Comparison of ENCODE assay signal across 8 mouse cellular contexts in the genomic region with DNA sequence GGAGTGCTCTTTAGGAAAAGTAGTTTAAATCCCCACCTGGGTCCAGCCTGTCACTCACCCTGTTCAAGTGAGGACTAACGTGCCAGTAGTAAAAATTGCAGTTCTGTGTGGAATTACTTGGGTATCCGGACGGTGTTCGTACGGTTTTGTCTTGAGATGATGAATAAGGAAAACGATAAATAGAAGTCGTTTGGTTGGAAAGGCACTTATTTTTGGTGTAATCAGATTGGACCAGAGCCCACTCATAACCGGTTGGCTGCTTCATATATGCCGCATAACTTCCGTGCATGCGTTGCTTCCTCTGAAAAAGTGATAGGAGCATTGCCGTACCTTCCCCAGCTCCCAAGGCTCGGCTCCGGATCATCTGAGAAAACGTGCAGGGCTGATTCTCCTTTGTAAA. TPM values are rescaled to one million over a fixed set of nuclear protein-coding genes. Genes with fewer than 3 reads are reported as not detected.
DNase-seq lines count a peak whose midpoint lies in the region; ATAC-seq and TF ChIP-seq lines count a peak whose summit lies in the region.

No protein-coding gene starts in this region.

- H3K4me1 ChIP-seq in E14TG2a.4 (replicated peaks; ENCODE audit: low read depth, low read length): peaks cover 67% of the 10 kb centered on the region
- peaks cover 42% of the 10 kb centered on the region for H3K4me1 ChIP-seq in erythroblast, embryonic 14.5 days (ENCODE audit: control insufficient read depth)
- peaks cover 9% of the 10 kb centered on the region for H3K4me1 ChIP-seq in limb, embryonic 11.5 days (ENCODE audit: control insufficient read depth, insufficient read depth, low read length)

- no peaks in the 10 kb centered on the region for H3K27me3 ChIP-seq in E14TG2a.4 (ENCODE audit: insufficient read depth, low read length)
- no peaks in the 10 kb centered on the region for H3K27me3 ChIP-seq in erythroblast, embryonic 14.5 days (ENCODE audit: control insufficient read depth)
- H3K27me3 ChIP-seq in limb, embryonic 11.5 days (ENCODE audit: control insufficient read depth, insufficient read depth, low read length): no peaks in the 10 kb centered on the region

- H3K9me3 ChIP-seq in E14TG2a.4 (ENCODE audit: low read length): no peaks in the 10 kb centered on the region
- no peaks in the 10 kb centered on the region for H3K9me3 ChIP-seq in erythroblast, embryonic 14.5 days (ENCODE audit: control insufficient read depth, low read length)
- no peaks in the 10 kb centered on the region for H3K9me3 ChIP-seq in limb, embryonic 11.5 days (ENCODE audit: control insufficient read depth, low read length)

- no peak overlapping the region; the same call in 1 of the 2 replicates for H3K27ac ChIP-seq in limb, embryonic 11.5 days (replicated peaks; ENCODE audit: low read depth, low read length)

- ATAC-seq in limb, embryonic 11.5 days (ENCODE audit: insufficient number of reproducible peaks, low FRiP score, low TSS enrichment, low read depth): no peak

- peak overlapping the region; percentile 99 for H3K4me3 ChIP-seq in E14TG2a.4 (replicated peaks; ENCODE audit: low read length)
- peak overlapping the region; percentile 96 for H3K4me3 ChIP-seq in erythroblast, embryonic 14.5 days (replicated peaks)
- H3K4me3 ChIP-seq in limb, embryonic 11.5 days (ENCODE audit: low read depth, low read length): peak overlapping the region; percentile 97

- DNase-seq in heart, adult 11 months: peak; percentile 64
- no peak for DNase-seq in heart, postnatal 25 days (ENCODE audit: low spot score)
- DNase-seq in limb, embryonic 11.5 days (ENCODE audit: low spot score): no peak
- DNase-seq in naive thymus-derived CD4-positive, alpha-beta T cell, adult 2 months (ENCODE audit: low read depth): peak; percentile 61
- no peak for DNase-seq in right cerebral cortex, postnatal 10 days (ENCODE audit: low spot score in 2 of 2)
- no peak for DNase-seq in cerebellum, adult 9-10 months

- no peak for TF ChIP-seq CTCF in E14TG2a.4 (conservative IDR thresholded peaks at IDR 0.05; ENCODE audit: low read length)

- H3K4me2 ChIP-seq in limb, embryonic 11.5 days (ENCODE audit: low read depth, severe bottlenecking): peak overlapping the region; percentile 55

- peaks cover 47% of the 10 kb centered on the region for H3K36me3 ChIP-seq in E14TG2a.4 (ENCODE audit: insufficient read depth, low read length)
- peaks cover 40% of the 10 kb centered on the region for H3K36me3 ChIP-seq in erythroblast, embryonic 14.5 days (ENCODE audit: control insufficient read depth)
- peaks cover 2% of the 10 kb centered on the region; the same call in 1 of the 2 replicates for H3K36me3 ChIP-seq in limb, embryonic 11.5 days (ENCODE audit: control insufficient read depth, insufficient read depth, low read length)

- 1% methylated on average over 15 of the region's 15 CpGs for WGBS in limb, embryonic 11.5 days

- peak overlapping the region; percentile 58 for H3K9ac ChIP-seq in limb, embryonic 11.5 days (ENCODE audit: low read length)

- intact Hi-C loops in heart, postnatal 25 days (cut with DNase I): loop anchor here (2.0 kb wide), 1 partner anchor 52 kb away; the partner anchor contains the start of genes Dis3 and Pibf1

RNA-seq across cellular contexts. Expression of gene Bora, which starts 0.8 kb away (rescaled TPM):
- 1 to 10 TPM in 1 of 2 experiments, under 1 TPM in 1; 0.83 to 1.1 TPM for total RNA-seq in heart, postnatal 25 days (2021)
- 0.42 and 0.48 TPM in 2 replicates for polyA plus RNA-seq in erythroblast, embryonic 14.5 days (2012)
- 94.8 and 103 TPM in 2 replicates for polyA plus RNA-seq in limb, embryonic 11.5 days (2014; fragmentation: Nextera tagmentation; extraction: Ambion mirVana)

RNA-seq across cellular contexts. Expression of gene Mzt1, which starts 0.8 kb away (rescaled TPM):
- 10 to 100 TPM; 33.0 to 33.6 TPM for total RNA-seq in heart, postnatal 25 days (2021)
- polyA plus RNA-seq in erythroblast, embryonic 14.5 days (2012): 1.8 and 2.3 TPM in 2 replicates
- 104 and 109 TPM in 2 replicates for polyA plus RNA-seq in limb, embryonic 11.5 days (2014; fragmentation: Nextera tagmentation; extraction: Ambion mirVana)

RNA-seq across cellular contexts. Expression of gene Pibf1, which starts 52.4 kb away (rescaled TPM):
- total RNA-seq in heart, postnatal 25 days (2021): 1 to 10 TPM; 7.4 to 7.8 TPM
- polyA plus RNA-seq in erythroblast, embryonic 14.5 days (2012): 0.01 TPM in 1 of 2 replicates, not detected in the other
- polyA plus RNA-seq in limb, embryonic 11.5 days (2014; fragmentation: Nextera tagmentation; extraction: Ambion mirVana): 24.8 and 29.9 TPM in 2 replicates

RNA-seq across cellular contexts. Expression of gene Rpl36a-ps1, which starts 52.7 kb away (rescaled TPM):
- total RNA-seq in heart, postnatal 25 days (2021): 1 to 10 TPM; 1.6 to 1.7 TPM
- 0.16 TPM in 1 of 2 replicates, not detected in the other for polyA plus RNA-seq in erythroblast, embryonic 14.5 days (2012)
- 1.6 and 1.8 TPM in 2 replicates for polyA plus RNA-seq in limb, embryonic 11.5 days (2014; fragmentation: Nextera tagmentation; extraction: Ambion mirVana)

RNA-seq across cellular contexts. Expression of gene Dis3, which starts 52.8 kb away (rescaled TPM):
- 10 to 100 TPM; 10.5 to 11.6 TPM for total RNA-seq in heart, postnatal 25 days (2021)
- polyA plus RNA-seq in erythroblast, embryonic 14.5 days (2012): 0.47 and 0.94 TPM in 2 replicates
- 50.4 and 56.5 TPM in 2 replicates for polyA plus RNA-seq in limb, embryonic 11.5 days (2014; fragmentation: Nextera tagmentation; extraction: Ambion mirVana)

Comparison
In these comparisons a context has a peak if more than half of its experiments do, and no peak if none do; other contexts are left out.
1. DNase-seq: peak in heart, adult 11 months (single experiment) and naive thymus-derived CD4-positive, alpha-beta T cell, adult 2 months (single experiment); none in heart, postnatal 25 days (single experiment), limb, embryonic 11.5 days (single experiment), right cerebral cortex, postnatal 10 days (0 of 2) and cerebellum, adult 9-10 months (single experiment).
2. RNA of gene Bora, which starts 0.8 kb away (polyA plus RNA-seq): 94.8 to 103 TPM in limb, embryonic 11.5 days; 0.42 to 0.48 TPM in erythroblast, embryonic 14.5 days; every median in the first group is over 10 times any median in the second.
3. RNA of gene Mzt1, which starts 0.8 kb away (polyA plus RNA-seq): 104 to 109 TPM in limb, embryonic 11.5 days; 1.8 to 2.3 TPM in erythroblast, embryonic 14.5 days; every median in the first group is over 10 times any median in the second.
4. RNA of gene Pibf1, which starts 52.4 kb away (polyA plus RNA-seq): 24.8 to 29.9 TPM in limb, embryonic 11.5 days; 0.01 TPM in erythroblast, embryonic 14.5 days; every median in the first group is over 10 times any median in the second.
5. Peak in every context shown above with its lines, with median percentiles within 50 percentile points of each other: H3K4me3 ChIP-seq.